Mouse (Mus musculus) intestine, embryonic 14.5 days (tissue): ENCODE results near the gene Mtr. TPM values are rescaled to one million over a fixed set of nuclear protein-coding genes. Genes with fewer than 3 reads are reported as not detected.

Experiments used
- ATAC-seq: fragments of 200-750 bp; cut with Nextera tagmentation; replicated peaks from 2 replicates; pipeline ENCODE4 v1.8.0; 2017; ENCODE audit warnings: low read depth, moderate number of reproducible peaks, moderate TSS enrichment, moderate library complexity; ENCODE audit not compliant: low FRiP score, low TSS enrichment
- DNase-seq: peaks from one replicate; pipeline ENCODE4 v3.0.0-alpha.2; 2018; ENCODE audit warnings: low spot score
- H3K27ac ChIP-seq: fragments of 300-500 bp; sonication (generic); 2 replicates; pipeline ENCODE4 v1.5.1; 2014; ENCODE audit warnings: low read depth, mild to moderate bottlenecking, control low read depth
- H3K27me3 ChIP-seq: fragments of 300-500 bp; sonication (generic); replicated peaks from 2 replicates; pipeline ENCODE4 v1.6.1; 2014; ENCODE audit warnings: low read length, control low read depth; ENCODE audit not compliant: control insufficient read depth, insufficient read depth
- H3K36me3 ChIP-seq: fragments of 300-500 bp; sonication (generic); 2 replicates; pipeline ENCODE4 v1.6.1; 2014; ENCODE audit warnings: low read length, control low read depth; ENCODE audit not compliant: control insufficient read depth, insufficient read depth
- H3K4me1 ChIP-seq: fragments of 300-500 bp; sonication (generic); replicated peaks from 2 replicates; pipeline ENCODE4 v1.6.1; 2014; ENCODE audit warnings: low read length, control low read depth, mixed read lengths; ENCODE audit not compliant: control insufficient read depth, insufficient read depth
- H3K4me2 ChIP-seq: fragments of 300-500 bp; sonication (generic); 2 replicates; pipeline ENCODE4 v1.6.1; 2014; ENCODE audit warnings: low read length
- H3K4me3 ChIP-seq: fragments of 300-500 bp; sonication (generic); 2 replicates; pipeline ENCODE4 v1.5.1; 2014; ENCODE audit warnings: low read depth, low read length, control low read depth, mixed read lengths
- H3K9ac ChIP-seq: fragments of 300-500 bp; sonication (generic); 2 replicates; pipeline ENCODE4 v1.6.1; 2014; ENCODE audit warnings: mild to moderate bottlenecking, low read length
- H3K9me3 ChIP-seq: fragments of 300-500 bp; sonication (generic); 2 replicates; pipeline ENCODE4 v1.6.1; 2016; ENCODE audit warnings: low read length, control low read depth; ENCODE audit not compliant: control insufficient read depth
- WGBS: fragments of 180-500 bp; shearing (Covaris S2); extraction: QIAGEN DNeasy Blood & Tissue Kit; methylation state at CpG from one replicate; pipeline ENCODE4 v1.1.7; 2014; 5-methylcytosine and 5-hydroxymethylcytosine counted together
- polyA plus RNA-seq: library from polyadenylated mRNA; unstranded; fragments of >200 nt; fragmentation: Nextera tagmentation; extraction: Ambion mirVana; gene quantifications from 2 replicates; pipeline ENCODE4 v1.2.1, GENCODE M21; 2014

Gene Mtr
- polyA plus RNA-seq, 1 experiment from 2014 or later = 15.2 TPM

DNA sequence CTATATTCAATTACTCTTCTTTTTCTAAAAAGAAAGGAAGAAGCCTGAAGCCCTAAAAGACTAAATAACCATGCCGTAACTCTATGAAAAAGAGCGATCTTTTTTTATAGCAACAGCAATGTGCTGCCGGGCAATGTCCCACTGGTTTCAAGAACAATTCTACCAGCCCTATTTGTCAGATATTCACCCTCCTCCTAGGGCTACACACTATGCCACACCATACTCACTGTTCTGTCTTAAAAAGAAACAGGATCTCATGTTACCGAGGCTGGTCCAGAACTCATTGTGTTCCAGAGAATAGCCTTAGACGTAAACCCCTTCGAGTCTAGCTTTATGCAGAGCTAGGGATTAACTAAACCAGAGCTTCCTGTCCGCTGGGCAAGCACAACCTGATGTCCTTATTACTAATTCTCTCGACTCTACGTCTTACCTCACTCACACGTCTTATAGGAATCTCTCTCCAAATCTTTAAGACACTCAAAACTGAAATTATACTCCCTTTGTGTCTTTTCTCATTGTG, 982 bp downstream of the Mtr start:
- ATAC-seq (no peak), DNase-seq (peak; percentile 52)
- Histone ChIP-seq H3K27ac (peak overlapping the region; percentile 86), H3K9me3 (peaks cover 2% of the 10 kb centered on the region; the same call in 1 of the 2 replicates), H3K4me3 (peak overlapping the region; percentile 88), H3K4me1 (peaks cover 10% of the 10 kb centered on the region), H3K9ac (peak overlapping the region; percentile 71), H3K36me3 (peaks cover 14% of the 10 kb centered on the region), H3K4me2 (peak overlapping the region; percentile 57), H3K27me3 (no peaks in the 10 kb centered on the region)
- WGBS = 17% methylated on average over 10 of the region's 10 CpGs

GRCm38 (mm10) chr13:12255911-12256705, 1.8 kb downstream of the Mtr start:
- H3K4me1 ChIP-seq = peaks cover 10% of the 10 kb centered on the region
- H3K27me3 ChIP-seq = no peaks in the 10 kb centered on the region
- no peaks in the 10 kb centered on the region; the same call in 1 of the 2 replicates for H3K9me3 ChIP-seq
- H3K9ac ChIP-seq = no peak overlapping the region
- peak overlapping the region; percentile 88; the same call in 1 of the 2 replicates for H3K4me3 ChIP-seq
- ATAC-seq (no peak), DNase-seq (no peak)
- H3K36me3 ChIP-seq = peaks cover 14% of the 10 kb centered on the region
- WGBS = 68% methylated on average over 3 of the region's 3 CpGs
- peak overlapping the region; percentile 57 for H3K4me2 ChIP-seq
- no peak overlapping the region for H3K27ac ChIP-seq

DNA sequence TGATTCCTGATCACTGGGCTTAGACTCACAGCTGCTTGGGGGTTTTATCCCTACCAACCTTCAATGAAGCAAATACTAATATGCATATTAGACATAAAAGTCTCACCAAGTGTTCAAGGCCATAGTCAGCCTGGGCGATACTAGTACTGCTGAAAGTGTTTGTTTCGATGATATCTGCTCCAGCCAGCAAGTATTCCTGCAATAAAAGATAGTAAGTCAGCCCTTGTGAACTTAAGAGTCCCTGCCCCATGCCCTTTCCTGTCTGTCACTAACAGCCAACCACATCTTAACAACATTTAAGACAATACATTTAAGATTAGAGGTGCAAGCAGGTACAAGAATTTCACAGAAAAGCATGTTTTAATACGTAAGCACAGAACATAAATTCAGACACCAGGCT, 7.4 kb downstream of the Mtr start:
- peaks cover 57% of the 10 kb centered on the region for H3K36me3 ChIP-seq
- no peak overlapping the region for H3K4me3 ChIP-seq
- ATAC-seq (no peak), DNase-seq (no peak)
- no peaks in the 10 kb centered on the region for H3K27me3 ChIP-seq
- WGBS = 96% methylated on average over 3 of the region's 3 CpGs
- no peak overlapping the region for H3K27ac ChIP-seq
- H3K4me2 ChIP-seq = no peak overlapping the region
- H3K4me1 ChIP-seq = no peaks in the 10 kb centered on the region
- H3K9ac ChIP-seq = no peak overlapping the region
- no peaks in the 10 kb centered on the region for H3K9me3 ChIP-seq

DNA sequence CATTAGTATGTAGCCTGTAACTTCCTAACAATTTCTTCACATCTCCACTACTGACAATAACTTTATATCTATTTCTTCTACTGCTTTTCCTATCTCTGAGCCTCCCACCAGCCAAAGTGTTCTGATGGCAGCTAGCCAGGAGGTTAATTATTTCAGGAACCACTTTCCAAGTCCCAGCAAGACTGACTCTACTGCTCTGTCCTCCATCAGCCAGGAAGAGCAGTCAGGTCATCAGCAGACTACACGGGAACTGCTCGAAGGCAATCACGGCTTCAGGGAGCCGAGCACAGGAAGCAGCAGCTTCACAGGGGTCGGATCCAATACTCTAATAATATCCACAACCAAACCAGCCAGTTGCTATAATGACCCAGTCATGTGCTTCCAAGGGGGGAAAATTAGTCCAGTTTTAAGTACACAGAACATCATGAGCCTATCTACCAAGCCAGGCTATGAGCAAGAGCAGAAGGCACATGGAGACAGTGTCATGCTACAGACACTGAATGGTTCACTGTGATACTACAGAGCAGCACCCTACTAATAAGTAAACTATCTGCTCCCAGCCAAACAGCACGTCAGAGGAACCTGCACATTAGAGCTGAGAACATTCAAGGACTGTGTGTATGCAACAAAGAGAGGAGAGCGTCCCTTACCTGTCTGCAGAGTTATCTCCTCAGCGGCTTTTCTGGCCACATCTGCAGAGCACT, 8.6 kb downstream of the Mtr start:
- Histone ChIP-seq H3K36me3 (peaks cover 63% of the 10 kb centered on the region), H3K4me1 (no peaks in the 10 kb centered on the region), H3K9ac (no peak overlapping the region), H3K4me2 (no peak overlapping the region), H3K9me3 (no peaks in the 10 kb centered on the region), H3K27me3 (no peaks in the 10 kb centered on the region), H3K4me3 (no peak overlapping the region), H3K27ac (no peak overlapping the region)
- no peak for DNase-seq
- no peak for ATAC-seq
- WGBS = 92% methylated on average over 8 of the region's 8 CpGs

DNA sequence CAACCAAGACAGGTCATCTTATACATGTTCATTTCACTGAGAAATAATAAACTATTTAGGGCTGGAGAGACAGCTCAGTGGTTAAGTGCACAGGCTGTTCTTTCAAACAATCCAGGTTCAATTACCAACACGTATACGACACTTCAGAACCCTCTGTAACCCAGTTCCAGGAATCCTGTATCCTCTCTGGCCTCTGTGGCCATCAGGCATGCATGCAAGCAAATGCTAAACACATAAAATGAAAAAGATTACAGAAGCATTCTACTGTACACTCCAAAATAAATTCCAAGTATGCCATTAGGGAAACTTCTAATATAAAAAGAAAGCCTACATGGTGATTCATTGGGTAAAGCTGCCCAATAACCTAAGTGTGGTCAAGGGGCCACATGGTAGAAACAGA, 12.0 kb downstream of the Mtr start:
- Histone ChIP-seq H3K4me3 (no peak overlapping the region), H3K36me3 (peaks cover 82% of the 10 kb centered on the region), H3K27me3 (no peaks in the 10 kb centered on the region), H3K27ac (no peak overlapping the region), H3K4me1 (no peaks in the 10 kb centered on the region), H3K4me2 (no peak overlapping the region), H3K9me3 (no peaks in the 10 kb centered on the region), H3K9ac (no peak overlapping the region)
- WGBS = 94% methylated on average over 2 of the region's 2 CpGs
- ATAC-seq (no peak), DNase-seq (no peak)

- DNase-seq (no peak), ATAC-seq (no peak)
- no peaks in the 10 kb centered on the region for H3K27me3 ChIP-seq
- WGBS = 85% methylated on average over 4 of the region's 4 CpGs
- H3K27ac ChIP-seq = no peak overlapping the region
- no peak overlapping the region for H3K4me3 ChIP-seq
- H3K9ac ChIP-seq = no peak overlapping the region
- H3K36me3 ChIP-seq = peaks cover 78% of the 10 kb centered on the region
- no peak overlapping the region for H3K4me2 ChIP-seq
- H3K4me1 ChIP-seq = no peaks in the 10 kb centered on the region
- no peaks in the 10 kb centered on the region for H3K9me3 ChIP-seq
Measured at GRCm38 (mm10) chr13:12243991-12244390, 13.9 kb downstream of the Mtr start.

DNA sequence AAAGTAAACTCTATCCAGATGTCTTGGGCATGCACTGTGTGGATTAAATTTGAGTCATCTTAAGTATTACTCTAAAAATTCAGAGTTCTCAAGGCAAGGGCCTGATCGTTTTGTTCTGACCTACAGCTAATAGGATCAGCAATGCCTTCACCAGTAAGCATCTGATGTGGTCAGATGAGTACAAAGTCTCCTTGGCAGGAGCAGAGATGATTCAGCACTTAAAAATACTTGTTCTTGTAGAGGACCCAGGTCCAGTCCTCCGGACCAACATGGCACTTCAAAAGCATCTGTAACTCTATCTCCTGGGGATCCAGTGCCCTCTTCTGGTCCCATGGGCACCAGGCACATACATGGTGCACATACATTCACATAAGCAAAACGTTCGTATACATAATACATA, 25.8 kb downstream of the Mtr start:
- Histone ChIP-seq H3K4me2 (no peak overlapping the region), H3K9me3 (no peaks in the 10 kb centered on the region), H3K27ac (no peak overlapping the region), H3K36me3 (peaks cover 70% of the 10 kb centered on the region), H3K4me3 (no peak overlapping the region), H3K4me1 (no peaks in the 10 kb centered on the region), H3K9ac (no peak overlapping the region), H3K27me3 (no peaks in the 10 kb centered on the region)
- WGBS = 91% methylated on average over 4 of the region's 4 CpGs
- DNase-seq (no peak), ATAC-seq (no peak)

GRCm38 (mm10) chr13:12228248-12228647, 29.7 kb downstream of the Mtr start:
- Histone ChIP-seq H3K36me3 (peaks cover 86% of the 10 kb centered on the region), H3K4me2 (no peak overlapping the region), H3K4me1 (no peaks in the 10 kb centered on the region), H3K27ac (no peak overlapping the region), H3K27me3 (no peaks in the 10 kb centered on the region), H3K4me3 (no peak overlapping the region), H3K9me3 (no peaks in the 10 kb centered on the region), H3K9ac (no peak overlapping the region)
- 81% methylated on average over 4 of the region's 4 CpGs for WGBS
- no peak for DNase-seq
- ATAC-seq = no peak
